Mouse (Mus musculus): ENCODE data around the gene Ncmap.

The Ncmap gene

DNA sequence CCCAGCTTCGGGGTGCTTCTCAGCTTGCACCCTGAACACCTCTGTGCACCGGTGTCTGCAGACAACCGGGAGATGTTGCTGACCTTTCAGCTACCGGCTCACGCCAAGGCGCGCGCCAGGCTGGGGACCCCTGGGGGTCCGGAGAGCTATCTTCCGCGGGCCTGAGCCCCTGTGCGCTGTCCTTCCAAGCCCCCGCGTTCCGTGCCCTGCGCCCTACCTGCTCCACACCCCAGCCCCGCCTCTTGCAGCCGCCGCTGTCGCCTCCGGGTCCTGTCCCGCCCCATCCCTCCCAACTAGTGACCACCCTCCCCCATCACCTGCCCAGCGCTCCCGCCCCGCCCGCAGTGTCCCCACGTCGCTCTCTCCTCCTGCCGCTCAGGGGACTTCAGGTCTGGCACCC, at the start of gene Ncmap:
Gene Ncmap (minus strand): TSS at position 237 of the 400 bp plus-strand sequence.
- DNase-seq, result no peak

DNA sequence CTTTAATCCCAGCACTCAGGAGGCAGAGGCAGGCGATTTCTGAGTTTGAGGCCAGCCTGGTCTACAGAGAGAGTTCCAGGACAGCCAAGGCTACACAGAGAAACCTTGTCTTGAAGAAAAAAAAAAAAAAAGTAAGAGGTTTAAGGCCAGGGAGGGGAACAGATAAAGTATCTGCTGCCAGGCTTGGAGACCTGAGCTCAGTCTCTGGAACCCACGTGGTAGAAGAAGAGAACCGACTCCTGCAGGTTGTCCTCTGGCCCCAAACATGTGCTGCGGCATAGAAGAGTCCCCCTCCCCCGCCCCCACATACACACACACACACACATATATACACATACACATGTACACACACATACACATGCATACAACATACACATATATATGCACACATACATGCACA, 44.4 kb upstream of the Ncmap start:
- no peak for DNase-seq

DNA sequence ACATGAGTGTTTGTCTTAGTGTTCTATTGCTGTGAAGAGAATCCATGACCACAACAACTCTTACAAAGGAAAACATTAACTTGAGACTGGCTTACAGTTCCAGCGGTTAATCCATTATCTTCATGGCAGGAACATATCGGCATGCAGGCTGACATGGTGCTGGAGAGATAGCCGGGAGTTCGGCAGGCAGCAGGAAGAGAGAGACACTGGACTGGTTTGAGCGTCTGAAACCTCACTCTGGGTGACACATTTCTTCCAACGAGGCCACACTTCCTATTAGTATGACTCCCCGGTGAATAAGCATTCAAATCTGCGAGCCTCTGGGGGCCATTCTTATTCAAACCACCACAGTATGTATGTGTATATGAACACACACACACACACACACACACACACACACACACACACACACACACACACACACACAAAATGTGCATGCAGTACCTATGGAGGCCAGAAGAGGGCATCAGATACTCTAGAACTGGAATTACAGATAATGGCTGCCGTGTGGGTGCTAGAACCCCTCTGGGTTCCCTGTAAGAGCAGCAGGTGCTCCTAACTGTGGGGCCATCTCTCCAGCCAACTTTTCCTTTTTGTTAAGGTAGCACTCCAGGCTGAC, 42.0 kb upstream of the Ncmap start:
- no peak for DNase-seq

DNA sequence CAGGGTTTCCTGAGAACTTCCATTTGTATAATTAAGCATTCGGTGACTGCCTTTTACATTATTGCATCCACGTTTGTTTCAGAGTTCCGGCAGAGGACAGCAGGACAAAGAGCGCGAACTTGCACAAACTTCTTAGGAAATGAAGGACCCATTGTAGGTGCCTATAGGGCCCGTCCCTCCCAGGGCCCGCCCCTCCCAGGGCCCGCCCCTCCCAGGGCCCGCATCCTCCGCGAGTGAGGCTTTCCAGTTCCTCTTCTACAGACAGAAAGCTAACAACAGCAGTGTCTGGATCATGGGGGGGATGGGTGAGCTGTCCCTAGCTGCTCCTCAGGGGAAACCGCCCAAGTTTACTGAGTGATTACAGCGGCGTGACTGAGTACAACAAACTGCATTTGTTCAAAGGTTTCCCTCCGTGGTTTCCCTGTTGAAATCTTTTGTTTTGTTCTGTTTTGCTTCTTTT, 41.2 kb upstream of the Ncmap start:
- DNase-seq, result no peak

DNA sequence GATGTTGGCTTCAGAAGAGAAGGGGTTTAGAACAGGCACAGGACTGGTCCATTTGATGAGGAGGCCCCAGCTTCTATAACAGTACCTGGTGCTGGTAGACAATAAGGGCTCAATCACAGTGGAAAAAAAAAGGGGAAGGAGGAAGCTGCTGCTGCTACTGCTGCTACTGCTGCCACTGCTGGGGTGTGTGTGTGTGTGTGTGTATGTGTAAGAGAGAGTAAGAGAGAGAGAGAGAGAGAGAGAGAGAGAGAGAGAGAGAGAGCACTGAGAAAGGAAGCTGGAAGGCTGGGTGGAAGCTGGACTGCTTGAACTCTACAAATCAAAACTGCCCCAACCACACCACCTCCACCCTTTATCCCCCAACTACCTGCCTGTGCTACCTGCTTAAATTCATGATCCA, 39.9 kb upstream of the Ncmap start:
- no peak for DNase-seq

DNA sequence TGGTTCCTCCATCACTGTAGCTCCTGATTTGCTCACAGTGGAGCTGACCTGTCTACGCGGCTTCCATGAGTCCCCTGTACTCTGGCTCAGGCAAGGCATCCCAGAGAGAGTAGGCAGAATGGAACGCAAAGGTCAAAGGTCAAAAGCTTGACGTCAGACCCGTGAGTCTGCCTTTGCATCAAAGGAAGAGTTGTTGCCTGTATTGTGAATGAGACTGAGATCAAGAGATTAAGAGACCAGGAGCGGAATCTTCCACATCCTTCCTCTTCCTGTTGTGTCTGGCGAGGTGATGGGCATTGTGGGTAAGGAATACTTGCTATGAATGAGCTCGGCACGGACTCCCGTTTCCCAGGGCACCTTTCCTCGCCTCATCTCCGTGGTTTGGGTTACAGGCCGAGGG, 38.3 kb upstream of the Ncmap start:
- no peak for DNase-seq

DNA sequence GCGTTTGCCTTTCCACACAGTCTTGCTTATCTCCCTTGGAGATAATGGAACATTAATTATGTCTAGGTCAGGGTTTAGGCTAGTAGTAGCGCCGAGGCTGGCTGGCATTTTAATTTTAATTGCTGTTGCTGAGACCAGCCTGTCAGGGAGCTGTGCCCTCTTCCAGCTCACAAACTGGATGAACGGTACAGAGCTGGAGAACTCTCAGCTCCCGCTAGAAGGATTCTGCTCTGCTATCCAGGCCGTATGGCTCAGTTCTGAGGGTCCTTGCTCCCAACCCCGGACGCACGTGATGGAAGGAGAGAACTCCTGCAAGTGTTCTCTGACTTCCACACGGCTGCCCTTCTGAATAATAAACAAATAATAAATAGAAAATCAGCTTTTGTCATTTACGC, 36.4 kb upstream of the Ncmap start:
- no peak for DNase-seq

DNA sequence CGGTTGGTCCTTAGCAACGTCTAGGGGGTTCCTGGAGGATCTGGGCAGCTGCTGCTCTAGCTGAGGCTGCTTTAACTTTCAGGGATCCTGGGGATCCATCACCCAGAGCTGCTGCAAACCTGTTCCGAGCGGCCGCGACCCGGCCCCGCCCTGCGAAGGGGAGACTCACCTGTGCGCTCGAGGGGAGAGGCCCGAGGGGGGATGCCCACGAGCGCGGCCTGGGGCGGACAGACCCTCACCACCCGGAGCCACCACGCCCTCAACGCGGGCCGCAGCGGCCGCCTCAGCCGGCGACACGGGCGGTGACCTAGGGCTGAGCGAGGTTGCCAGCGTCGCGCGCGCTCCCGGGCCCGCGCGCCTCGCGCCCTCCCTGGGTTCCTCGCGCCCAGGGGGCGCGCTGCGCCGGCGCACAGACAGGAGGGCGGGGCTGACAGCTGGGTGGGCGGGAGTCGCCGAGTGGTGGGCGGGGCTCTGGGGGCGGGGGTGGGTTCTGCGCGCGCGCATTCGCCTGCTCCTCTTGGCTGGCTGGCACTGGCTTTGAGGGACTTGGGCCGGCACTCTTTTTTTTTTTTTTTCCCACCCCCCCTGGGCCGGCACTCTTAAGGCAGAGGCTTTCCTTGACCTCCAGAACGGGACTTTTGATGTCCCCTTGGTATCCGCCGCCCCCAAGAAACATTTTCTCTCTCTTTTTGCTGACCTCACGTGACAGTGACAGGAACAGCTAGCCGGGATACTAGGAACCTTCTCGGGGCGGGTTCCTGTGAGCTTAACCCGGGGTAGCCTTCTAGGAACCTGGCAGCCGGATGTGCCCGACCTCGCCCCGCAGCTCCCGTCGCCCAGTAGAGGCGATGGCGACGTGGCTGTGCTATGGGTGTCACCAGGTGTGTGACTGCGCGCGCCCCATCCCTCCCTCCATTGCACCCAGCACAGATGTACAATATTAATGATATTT, 35.7 kb upstream of the Ncmap start, which contains the start of gene Rcan3:
Gene Rcan3 (minus strand): TSS at position 411 of the 952 bp plus-strand sequence.
- DNase-seq, result peak; percentile 83

DNA sequence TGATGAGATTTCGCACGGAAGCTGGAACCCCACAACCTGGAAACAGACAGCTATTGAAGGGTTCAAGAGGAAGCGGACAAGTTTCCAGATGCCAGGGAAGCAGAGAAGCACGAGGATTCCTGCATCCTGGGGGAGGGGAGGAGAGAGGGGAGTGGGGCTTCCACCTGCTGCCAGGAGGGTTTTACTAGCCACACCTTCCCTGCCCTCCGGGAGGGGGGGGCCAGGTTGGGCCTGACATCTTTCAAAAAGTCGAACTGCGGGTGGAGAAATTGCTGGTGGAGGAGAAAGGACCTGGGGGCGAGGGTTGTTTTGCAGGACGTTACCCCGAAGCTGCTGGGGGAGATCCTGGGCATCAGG, 35.0 kb upstream of the Ncmap start:
- DNase-seq, result no peak

DNA sequence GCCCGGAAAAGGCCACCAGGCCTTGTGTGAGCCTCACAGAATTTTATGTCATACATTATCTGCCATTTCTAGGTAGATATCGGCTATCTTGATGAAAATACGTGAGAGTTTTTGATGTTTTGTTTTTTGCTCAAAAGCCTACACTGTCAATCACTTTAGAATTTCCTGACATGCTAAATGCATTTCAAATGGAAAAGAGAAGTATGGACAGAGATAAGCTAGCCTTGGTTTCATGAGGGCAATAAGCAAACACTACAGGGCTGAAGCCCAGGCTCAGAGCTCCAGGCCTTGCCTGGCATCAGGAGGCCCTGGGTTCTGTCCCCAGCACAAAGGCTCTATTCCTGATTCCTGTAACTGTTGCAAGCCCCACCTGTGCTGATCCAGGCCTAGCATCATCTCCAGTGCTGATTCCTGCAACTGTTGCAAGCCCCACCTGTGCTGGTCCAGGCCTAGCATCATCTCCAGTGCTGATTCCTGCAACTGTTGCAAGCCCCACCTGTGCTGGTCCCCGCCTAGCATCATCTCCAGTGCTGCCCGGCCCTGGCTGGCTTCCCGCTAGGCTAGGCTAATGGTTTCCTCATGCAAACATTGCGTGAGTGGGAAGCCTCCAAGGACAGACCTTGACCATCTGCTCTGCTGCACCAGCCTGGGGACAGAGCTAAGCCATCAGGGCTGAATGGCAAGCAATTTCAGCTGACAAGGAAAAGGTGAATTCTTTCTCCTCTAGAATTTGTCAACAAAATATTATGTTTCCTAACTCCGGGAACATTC, 32.1 kb upstream of the Ncmap start:
- no peak for DNase-seq

DNA sequence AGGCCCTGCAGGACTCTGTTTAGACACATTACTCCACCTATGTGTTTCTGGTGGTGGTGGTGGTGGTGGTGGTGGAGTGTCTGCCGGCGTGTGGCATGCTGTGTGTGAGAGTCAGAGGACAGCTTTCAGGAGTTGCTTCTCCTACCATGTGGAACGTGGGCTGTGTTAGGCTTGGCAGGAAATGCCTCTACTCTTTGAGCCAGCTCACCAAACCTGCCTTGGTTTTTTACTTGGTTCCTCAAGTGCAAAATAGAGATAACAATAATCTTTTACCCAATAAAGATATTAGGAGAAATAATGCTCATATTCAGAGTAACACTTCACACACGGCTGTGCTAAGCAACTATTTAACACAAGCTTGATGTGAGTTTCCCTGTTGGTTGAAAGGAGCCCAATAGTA, 31.4 kb upstream of the Ncmap start:
- DNase-seq, result no peak

DNA sequence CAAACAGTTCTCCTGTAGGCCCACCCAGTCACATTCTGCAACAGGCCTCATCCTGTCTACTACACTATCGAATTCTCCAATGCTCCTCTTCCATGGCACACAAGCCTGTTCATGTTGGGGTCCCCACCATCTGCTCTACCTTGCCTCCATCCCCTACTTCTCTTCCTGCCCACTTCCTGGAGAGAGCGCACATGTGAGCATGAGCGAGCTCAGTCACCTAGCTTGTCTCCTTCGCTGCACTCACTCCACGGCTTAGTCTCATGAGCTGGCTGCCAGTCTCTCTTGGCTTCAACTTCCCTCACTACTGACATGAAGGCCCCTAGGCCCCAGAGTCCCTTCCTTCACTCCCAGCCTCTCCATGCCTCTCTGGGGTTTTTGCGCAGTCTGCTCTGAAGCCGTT, 28.6 kb upstream of the Ncmap start:
- no peak for DNase-seq

DNA sequence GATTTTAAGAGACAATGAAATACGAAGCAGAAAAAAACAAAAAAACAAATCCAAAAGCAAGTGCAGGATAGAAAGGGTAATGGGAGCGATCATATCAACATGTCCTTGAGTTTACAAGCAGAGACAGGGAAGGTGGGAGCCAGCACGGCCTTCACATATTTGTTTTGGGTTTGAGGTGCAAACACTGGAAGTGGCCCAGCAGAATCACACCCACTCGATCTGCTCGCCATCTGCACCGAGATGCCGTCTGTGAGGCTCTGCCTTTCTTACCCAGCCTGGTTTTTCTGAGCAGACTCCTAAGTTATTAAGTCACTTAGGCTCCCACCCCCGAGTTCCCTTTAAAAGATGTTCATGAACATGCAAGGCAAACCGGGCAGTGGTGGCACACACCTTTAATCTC, 27.6 kb upstream of the Ncmap start:
- peak; percentile 67 for DNase-seq

DNA sequence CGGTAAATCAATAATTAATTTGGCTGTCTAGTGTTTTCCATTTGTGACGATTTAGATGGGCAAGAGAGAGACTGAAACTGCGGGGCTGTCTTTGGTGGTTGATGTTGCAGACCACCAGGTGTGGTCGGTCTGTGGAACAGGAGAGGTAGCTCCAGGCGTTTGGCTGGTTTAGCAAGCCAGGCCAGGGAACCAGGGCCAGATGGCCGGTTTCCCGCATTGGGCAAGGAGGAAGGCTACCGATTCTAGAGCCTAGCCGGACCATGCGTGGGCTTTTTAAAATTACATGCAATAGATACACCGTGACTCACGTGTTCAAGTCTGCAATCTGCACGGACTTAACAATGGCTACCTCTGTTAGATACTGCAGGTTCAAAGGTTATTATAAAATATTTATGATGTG, 22.9 kb upstream of the Ncmap start:
- DNase-seq, result no peak

DNA sequence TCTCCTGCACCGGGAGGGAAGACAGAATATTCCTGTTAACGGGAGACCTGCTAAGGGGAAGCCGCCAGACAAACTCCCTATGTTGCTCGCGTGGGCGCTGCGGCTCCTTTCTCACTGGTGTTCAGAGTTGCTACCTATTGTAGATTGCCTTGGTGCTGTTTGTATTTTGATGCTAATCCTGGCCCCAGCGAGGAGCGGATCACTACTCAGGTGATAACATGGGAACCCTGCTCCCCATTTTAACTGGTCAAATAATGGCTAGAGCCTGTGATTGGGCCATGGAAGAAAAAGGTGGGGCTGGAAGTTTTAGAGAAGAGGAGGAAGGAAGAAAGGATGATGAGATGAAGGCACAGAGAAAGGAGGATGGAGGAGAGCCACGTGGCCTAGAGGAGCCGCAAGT, 22.4 kb upstream of the Ncmap start:
- no peak for DNase-seq

DNA sequence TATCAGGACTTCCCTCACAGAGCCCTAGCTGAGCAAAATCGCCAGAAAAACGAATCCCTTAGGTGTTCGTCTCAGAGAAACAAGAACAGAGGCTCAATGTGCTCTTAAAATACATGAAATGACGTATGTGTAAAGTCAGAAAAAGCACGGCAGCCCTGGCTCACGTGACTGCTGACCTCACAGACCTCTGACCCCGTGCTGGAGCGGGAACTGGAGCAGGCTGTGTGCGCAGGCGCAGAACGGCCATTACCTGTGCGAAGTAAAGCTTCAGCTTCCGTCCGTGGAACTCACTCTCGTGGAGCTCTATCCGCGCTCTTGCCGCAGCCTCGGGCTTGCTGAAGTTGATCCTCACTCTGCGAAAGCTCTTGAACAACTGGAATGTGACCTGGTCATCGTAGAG, 22.0 kb upstream of the Ncmap start:
- DNase-seq, result no peak

DNA sequence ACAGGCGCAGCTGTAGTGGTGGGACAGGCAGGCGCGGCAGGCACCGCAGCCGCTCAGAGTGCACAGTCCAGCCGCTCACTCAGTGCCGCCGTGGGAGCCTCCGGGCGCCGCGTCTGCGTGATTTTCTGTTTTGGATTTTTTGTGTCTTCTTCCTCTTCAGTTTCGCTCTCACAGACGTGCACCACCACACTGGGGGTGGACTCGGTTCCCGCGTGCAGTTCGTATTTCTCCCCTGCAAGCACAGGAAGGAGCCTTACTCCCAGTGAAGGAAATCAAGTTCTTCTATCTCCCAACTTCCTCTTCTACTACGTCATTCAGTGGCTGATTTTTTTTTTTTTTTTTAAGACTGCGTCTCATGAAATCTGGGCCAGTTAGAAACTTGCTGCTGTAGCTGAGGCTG, 18.3 kb upstream of the Ncmap start:
- DNase-seq, result no peak

DNA sequence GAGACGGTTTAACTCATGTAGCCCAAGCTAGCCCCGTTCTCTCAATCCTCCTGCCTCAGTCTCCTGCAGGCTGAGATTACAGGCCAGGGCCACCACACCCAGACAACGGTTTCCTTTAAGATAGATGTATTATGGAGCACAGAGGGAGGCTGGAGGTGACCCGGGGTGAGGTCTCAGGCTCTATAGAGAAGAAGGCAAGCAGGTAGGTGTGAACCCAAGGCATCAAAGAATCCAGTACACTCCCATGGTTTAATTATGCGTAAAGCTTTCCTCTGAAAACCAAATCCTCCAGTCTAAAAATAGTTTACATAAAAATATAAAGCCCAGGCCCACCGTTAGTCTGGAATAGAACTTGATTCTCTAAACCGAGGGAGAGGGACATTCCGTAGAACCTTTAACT, 15.5 kb upstream of the Ncmap start:
- no peak for DNase-seq

DNA sequence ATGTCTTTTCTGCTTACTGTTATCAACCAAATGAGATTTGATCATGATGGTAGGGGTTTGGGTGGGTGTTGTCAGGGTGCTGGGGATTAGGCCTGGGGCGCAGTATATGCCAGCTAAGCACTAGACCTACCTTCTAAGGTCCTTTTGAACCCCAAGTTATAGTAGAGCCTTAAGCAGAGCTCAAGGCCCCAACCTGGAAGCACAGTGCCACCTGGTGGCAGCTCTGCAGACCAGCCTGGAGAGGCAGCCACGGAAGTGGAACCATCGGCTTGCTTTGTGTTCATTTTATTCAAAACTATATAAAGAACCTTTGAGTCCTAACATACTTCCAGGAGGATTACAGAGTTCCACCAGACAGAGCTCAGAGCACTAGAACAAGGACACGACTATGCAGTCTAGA, 13.6 kb upstream of the Ncmap start:
- peak; percentile 68 for DNase-seq

DNA sequence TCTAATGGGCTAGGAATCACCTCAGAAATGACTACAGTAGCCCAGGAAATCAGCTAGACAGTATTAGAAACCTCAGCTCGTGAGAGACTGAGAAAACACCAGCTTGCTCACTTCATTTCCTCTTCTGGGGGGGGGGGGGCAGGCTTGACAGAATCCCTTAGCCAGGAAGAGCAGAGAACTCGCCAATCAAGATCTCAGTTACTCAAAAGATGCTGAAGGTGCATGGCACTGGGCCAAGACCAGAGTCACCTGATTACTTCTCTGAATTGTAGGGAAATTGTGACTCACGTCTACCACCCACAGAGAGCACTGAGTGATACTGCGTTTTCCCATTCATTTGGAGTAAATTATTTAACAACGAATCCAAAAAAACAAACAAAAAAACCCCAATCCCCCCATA, 8.2 kb upstream of the Ncmap start:
- DNase-seq, result no peak

DNA sequence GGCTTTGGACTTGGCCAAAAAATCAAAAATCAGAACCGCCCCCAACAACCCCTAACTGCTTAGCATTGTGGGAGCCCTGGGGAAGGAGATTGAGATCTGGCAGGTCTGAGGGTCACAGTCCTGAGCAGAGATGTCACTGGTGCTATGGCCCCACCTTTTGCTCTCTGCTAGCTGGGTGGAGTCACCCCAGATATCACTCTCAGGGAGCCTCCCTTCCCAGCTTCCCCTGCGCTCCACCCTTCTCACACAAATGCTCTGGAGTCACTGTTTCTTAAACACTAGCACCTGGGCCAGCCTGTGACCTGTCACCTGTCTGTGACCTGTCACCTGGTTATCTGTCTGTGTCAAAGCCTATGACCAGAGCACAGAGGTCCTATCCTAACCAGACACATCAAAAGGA, 6.9 kb upstream of the Ncmap start:
- no peak for DNase-seq

DNA sequence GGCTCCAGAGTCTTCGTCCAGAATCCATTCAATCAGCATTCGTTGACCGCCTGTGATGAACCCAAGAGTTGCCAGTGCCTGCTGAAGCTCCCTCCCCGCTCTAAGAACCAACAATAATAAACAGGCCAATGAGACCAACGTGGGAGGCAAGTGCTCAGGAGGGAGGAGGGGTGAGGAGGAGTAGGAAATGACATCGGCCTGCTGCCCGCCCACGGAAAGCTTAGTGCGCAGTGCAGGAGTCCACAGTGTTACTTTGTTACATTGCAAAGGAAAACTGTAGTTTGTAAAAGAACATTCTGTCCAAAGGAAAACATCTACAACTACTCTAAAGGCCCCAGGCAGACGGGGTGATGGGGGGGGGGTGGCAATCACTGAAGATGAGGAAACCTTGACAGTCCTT, 6.0 kb upstream of the Ncmap start:
- DNase-seq, result no peak

DNA sequence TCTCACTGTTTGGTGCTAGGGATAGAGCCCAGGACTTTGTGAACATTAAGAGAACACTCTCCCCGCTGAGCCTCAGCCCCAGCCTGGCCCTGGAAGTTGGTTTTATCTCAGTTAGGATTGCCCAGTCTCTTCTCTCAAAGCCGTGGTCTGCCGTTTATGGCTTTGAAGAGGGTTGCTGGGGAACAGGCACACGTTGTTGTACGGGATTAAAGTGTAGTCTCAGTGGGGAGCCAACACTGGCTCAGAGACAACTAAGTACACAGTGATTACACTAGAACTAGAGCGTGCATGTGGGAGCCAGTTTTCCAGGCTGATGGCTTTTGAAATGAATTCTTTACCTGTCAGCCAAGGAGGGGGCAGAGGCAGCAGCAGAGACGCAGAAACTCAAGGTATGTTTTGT, 3.9 kb upstream of the Ncmap start:
- DNase-seq, result no peak

DNA sequence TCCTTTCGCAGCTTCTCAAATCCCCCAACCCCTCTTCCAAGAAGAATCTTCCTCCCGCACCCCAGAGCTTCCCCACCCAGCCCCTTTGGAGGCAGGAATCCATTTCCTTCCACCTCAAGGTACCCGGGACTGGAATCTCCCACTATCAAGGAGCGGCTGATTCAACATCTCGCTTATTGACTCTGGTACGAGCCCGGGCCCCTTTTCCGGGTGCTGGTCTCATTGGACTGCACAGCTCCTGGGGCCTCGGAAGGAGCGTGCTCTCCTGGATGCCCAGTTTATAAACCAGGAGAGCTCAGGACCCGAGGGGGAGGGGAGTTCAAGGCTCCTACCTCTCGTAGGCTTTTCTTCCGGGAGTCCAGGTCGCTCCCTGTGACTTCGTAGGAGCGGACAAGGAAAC, 476 bp downstream of the Ncmap start:
- DNase-seq, result no peak
